Mouse (Mus musculus) stomach, postnatal 0 days (tissue): ENCODE data around the gene Hes3. TPM values are rescaled to one million over a fixed set of nuclear protein-coding genes. Genes with fewer than 3 reads are reported as not detected.

ENCODE experiments used
- ATAC-seq: fragments of 200-750 bp; cut with Nextera tagmentation; 2 replicates; pipeline ENCODE4 v1.8.0; 2017; ENCODE audit not compliant: low FRiP score, low TSS enrichment
- DNase-seq: peaks from one replicate; pipeline ENCODE4 v3.0.0-alpha.2; 2016; ENCODE audit warnings: low spot score
- H3K27ac ChIP-seq: fragments of 300-500 bp; sonication (generic); replicated peaks from 2 replicates; pipeline ENCODE4 v1.5.1; 2014; ENCODE audit warnings: mild to moderate bottlenecking, control low read depth
- H3K27me3 ChIP-seq: fragments of 300-500 bp; sonication (generic); 2 replicates; pipeline ENCODE4 v1.6.1; 2014; ENCODE audit warnings: low read length; ENCODE audit not compliant: control insufficient read depth, insufficient read depth
- H3K36me3 ChIP-seq: fragments of 300-500 bp; sonication (generic); 2 replicates; pipeline ENCODE4 v1.6.1; 2014; ENCODE audit warnings: low read length, mixed read lengths; ENCODE audit not compliant: control insufficient read depth, insufficient read depth
- H3K4me1 ChIP-seq: fragments of 300-500 bp; sonication (generic); replicated peaks from 2 replicates; pipeline ENCODE4 v1.6.1; 2014; ENCODE audit warnings: antibody characterized with exemption; ENCODE audit not compliant: control insufficient read depth, insufficient read depth
- H3K4me2 ChIP-seq: fragments of 300-500 bp; sonication (generic); replicated peaks from 2 replicates; pipeline ENCODE4 v1.6.1; 2014; ENCODE audit warnings: low read depth, mild to moderate bottlenecking, control low read depth, moderate library complexity
- H3K4me3 ChIP-seq: fragments of 300-500 bp; sonication (generic); 2 replicates; pipeline ENCODE4 v1.5.1; 2014; ENCODE audit warnings: low read depth, low read length, control low read depth
- H3K9ac ChIP-seq: fragments of 300-500 bp; sonication (generic); 2 replicates; pipeline ENCODE4 v1.6.1; 2014; ENCODE audit warnings: mild to moderate bottlenecking, low read length, control low read depth, mixed read lengths
- H3K9me3 ChIP-seq: fragments of 300-500 bp; sonication (generic); 2 replicates; pipeline ENCODE4 v1.6.1; 2016; ENCODE audit warnings: low read length; ENCODE audit not compliant: control insufficient read depth
- CTCF ChIP-seq: IDR thresholded peaks from 2 replicates; pipeline ENCODE4 v1.5.1; 2016; ENCODE audit warnings: antibody characterized with exemption, low read depth, mild to moderate bottlenecking, moderate library complexity
- EP300 ChIP-seq: optimal IDR thresholded peaks from 2 replicates; pipeline ENCODE3; 2016; ENCODE audit warnings: antibody characterized with exemption
- WGBS: fragments of 180-500 bp; shearing (Covaris S2); extraction: QIAGEN DNeasy Blood & Tissue Kit; methylation state at CpG from one replicate; pipeline ENCODE4 v1.1.7; 2014; 5-methylcytosine and 5-hydroxymethylcytosine counted together
- polyA plus RNA-seq: library from polyadenylated mRNA; unstranded; fragments of >200 nt; fragmentation: Nextera tagmentation; extraction: Ambion mirVana; gene quantifications from 2 replicates; pipeline ENCODE4 v1.2.1, GENCODE M21; 2015

Gene Hes3
- polyA plus RNA-seq, 1 experiment from 2014 or later = not detected

DNA sequence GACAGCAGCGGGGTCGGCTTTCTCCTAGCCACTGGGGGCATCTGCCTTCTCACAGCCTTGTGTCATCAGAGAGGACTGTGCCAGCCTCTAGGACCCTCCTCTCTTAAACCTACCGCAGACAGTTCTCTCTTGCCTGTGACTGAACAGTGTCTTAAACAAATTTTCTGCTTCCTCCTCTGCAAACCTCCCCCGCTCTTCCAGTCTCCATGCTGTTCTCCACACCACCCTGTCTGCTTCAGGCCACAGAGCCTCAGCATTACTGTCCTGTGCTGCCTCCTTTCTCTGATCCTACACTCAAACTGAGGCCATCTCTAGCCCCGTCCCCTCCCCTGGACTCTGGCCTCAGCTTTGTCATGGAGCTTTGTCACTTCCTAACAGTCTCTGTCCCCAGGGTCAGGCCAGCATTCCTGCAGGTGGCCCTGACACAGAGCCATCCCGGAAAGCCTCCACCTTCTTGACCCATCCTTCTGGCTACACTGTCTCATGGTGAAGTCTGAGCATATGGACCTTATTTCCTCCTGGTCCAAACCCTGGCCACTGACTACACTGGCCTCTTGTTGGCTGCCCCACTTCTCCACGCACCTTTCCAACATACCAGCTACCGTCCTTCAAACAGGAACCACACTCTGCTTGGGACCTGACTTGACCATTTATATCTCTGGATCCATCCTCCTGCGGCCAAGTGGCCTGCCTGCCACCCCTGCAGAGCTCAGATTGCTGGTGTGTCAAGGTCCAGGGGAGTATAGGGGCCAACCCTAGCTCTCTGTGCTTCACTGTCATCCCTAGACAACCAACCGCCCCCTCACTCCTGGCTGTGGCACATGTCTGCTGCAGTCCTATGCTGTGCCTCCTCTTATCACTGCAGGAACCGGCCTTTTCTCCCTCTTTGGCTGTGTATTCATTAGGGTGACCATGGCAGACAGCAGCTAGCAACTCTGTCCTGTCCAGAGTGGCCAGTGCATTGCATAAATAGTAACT lies 46.6 kb downstream of the Hes3 start:
- ATAC-seq = no peak
- H3K4me2 ChIP-seq = no peak overlapping the region
- H3K9ac ChIP-seq = no peak overlapping the region
- H3K9me3 ChIP-seq = no peaks in the 10 kb centered on the region
- TF ChIP-seq EP300 = no peak
- no peak for TF ChIP-seq CTCF
- H3K4me3 ChIP-seq = no peak overlapping the region
- H3K36me3 ChIP-seq = no peaks in the 10 kb centered on the region
- no peak overlapping the region for H3K27ac ChIP-seq
- H3K4me1 ChIP-seq = no peaks in the 10 kb centered on the region
- no peaks in the 10 kb centered on the region for H3K27me3 ChIP-seq
- DNase-seq = no peak
- 83% methylated on average over 11 of the region's 11 CpGs for WGBS

DNA sequence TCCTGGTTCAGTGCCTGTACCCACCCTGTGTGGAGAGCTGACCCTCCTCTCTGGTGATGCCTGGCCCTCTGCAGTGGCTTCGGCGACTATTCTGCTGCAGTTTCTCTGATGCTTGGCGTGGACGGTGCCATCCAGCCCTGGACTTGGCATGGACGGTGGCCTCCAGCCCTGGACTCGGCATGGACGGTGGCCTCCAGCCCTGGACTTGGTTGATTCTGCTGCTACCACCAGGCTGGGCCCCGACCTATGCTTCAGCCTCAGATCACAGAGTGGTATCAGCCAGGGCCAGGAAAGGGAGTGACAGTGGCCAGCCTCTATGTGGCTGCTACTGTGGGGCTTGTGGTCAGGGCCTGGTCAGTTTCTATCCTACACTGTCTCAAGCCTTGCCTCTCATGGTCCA lies 47.5 kb downstream of the Hes3 start:
- no peaks in the 10 kb centered on the region for H3K4me1 ChIP-seq
- H3K4me3 ChIP-seq = no peak overlapping the region
- DNase-seq = no peak
- H3K9ac ChIP-seq = no peak overlapping the region
- no peak overlapping the region for H3K27ac ChIP-seq
- ATAC-seq = no peak
- TF ChIP-seq CTCF (no peak), EP300 (no peak)
- no peaks in the 10 kb centered on the region for H3K27me3 ChIP-seq
- H3K9me3 ChIP-seq = no peaks in the 10 kb centered on the region
- no peak overlapping the region for H3K4me2 ChIP-seq
- no peaks in the 10 kb centered on the region for H3K36me3 ChIP-seq
- 92% methylated on average over 8 of the region's 8 CpGs for WGBS

DNA sequence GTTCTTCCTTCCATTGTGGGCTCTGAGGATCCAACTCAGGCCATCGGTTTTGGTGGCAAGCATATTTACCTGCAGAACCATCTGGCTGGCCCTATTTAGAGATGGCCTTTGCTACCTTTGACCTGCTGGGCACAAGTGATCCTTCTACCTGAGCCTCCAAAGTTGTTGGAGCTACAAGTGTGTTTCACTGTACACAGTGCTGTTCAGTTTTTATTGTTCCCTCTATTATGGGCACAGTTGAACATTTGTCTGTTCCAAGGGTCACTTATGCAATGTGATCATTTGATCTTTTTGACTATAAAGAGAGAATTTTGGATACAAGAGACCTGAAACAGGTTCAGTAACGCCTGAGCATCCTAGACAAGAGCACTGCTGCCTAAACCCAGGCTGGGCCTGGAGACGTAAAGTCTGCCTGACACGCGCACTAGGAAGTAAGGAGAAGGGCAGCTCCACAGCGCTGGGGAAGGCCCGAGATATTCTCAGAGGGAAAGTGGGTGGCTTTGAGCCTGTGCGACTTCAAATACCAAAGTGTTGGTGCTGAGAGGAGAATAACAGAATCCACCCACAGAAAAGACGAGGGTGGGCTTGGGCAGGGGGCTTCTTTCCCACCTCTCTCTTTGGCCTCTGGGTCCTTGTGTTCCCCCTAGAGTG lies 48.1 kb downstream of the Hes3 start:
- ATAC-seq = no peak
- Histone ChIP-seq H3K27ac (no peak overlapping the region), H3K4me1 (no peaks in the 10 kb centered on the region), H3K4me3 (no peak overlapping the region), H3K9ac (no peak overlapping the region), H3K27me3 (no peaks in the 10 kb centered on the region), H3K4me2 (no peak overlapping the region), H3K9me3 (no peaks in the 10 kb centered on the region), H3K36me3 (no peaks in the 10 kb centered on the region; the same call in 1 of the 2 replicates)
- DNase-seq = no peak
- WGBS = 84% methylated on average over 9 of the region's 9 CpGs
- TF ChIP-seq EP300 (no peak), CTCF (no peak)

DNA sequence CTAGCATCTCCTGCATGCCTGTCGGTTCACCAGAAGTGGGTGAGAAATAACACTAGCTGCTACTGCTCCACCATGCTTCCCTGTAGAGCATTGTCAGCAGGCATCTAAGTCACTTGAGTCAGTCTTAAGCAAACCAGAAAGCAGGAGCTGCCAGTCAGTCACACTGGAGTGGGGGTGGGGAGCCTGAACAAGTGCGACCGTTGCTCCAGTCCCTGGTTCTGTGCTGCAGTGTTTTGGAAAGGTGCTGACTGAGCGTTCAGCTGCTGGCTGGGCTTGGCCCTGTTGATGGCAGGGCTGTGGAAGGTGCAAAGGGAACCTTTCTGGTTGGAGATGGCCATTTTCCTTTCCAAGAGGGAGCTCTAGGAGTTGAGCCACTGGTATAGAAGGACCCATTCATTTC lies 51.5 kb downstream of the Hes3 start:
- Histone ChIP-seq H3K27ac (no peak overlapping the region), H3K4me1 (no peaks in the 10 kb centered on the region), H3K9me3 (no peaks in the 10 kb centered on the region), H3K27me3 (no peaks in the 10 kb centered on the region), H3K9ac (no peak overlapping the region), H3K4me3 (no peak overlapping the region), H3K4me2 (no peak overlapping the region), H3K36me3 (no peaks in the 10 kb centered on the region; the same call in 1 of the 2 replicates)
- WGBS = 70% methylated on average over 4 of the region's 4 CpGs
- no peak for DNase-seq
- ATAC-seq = no peak
- no peak for TF ChIP-seq CTCF
- no peak for TF ChIP-seq EP300

Other genes with a start within 250 kb of the Hes3 start
- gene Plekhg5, start 219.2 kb downstream of the Hes3 start, polyA plus RNA-seq = 6.4 and 7.5 TPM in 2 replicates
- gene Tnfrsf25, start 175.7 kb downstream of the Hes3 start, polyA plus RNA-seq = 0.49 and 0.96 TPM in 2 replicates
- gene Espn, start 139.3 kb downstream of the Hes3 start, polyA plus RNA-seq = 13.8 and 14.4 TPM in 2 replicates
- gene Hes2, start 132.8 kb downstream of the Hes3 start, polyA plus RNA-seq = 0.52 and 0.87 TPM in 2 replicates
- gene Acot7, start 113.5 kb downstream of the Hes3 start, polyA plus RNA-seq = 51.7 and 55.0 TPM in 2 replicates
- gene Gpr153, start 17.4 kb downstream of the Hes3 start, polyA plus RNA-seq = 6.9 and 8.4 TPM in 2 replicates
- gene Icmt, start 5.6 kb upstream of the Hes3 start, polyA plus RNA-seq = 9.6 and 10.2 TPM in 2 replicates
- gene Rnf207, start 27.3 kb upstream of the Hes3 start, polyA plus RNA-seq = 0.40 and 0.46 TPM in 2 replicates
- gene Rpl22, start 34.1 kb upstream of the Hes3 start, polyA plus RNA-seq = 351 and 372 TPM in 2 replicates
- 1.3 and 1.9 TPM in 2 replicates for gene Chd5, start 47.0 kb upstream of the Hes3 start, polyA plus RNA-seq
- gene Nphp4, start 185.0 kb upstream of the Hes3 start, polyA plus RNA-seq = 0.48 and 0.58 TPM in 2 replicates
- 1.2 and 1.3 TPM in 2 replicates for gene Kcnab2, start 186.2 kb upstream of the Hes3 start, polyA plus RNA-seq